Mouse (Mus musculus): ENCODE data around the gene Vpreb3.

The Vpreb3 gene

GRCm38 (mm10) chr10:75978119-75978834, 35.4 kb downstream of the Vpreb3 start:
- no peak for DNase-seq

DNA sequence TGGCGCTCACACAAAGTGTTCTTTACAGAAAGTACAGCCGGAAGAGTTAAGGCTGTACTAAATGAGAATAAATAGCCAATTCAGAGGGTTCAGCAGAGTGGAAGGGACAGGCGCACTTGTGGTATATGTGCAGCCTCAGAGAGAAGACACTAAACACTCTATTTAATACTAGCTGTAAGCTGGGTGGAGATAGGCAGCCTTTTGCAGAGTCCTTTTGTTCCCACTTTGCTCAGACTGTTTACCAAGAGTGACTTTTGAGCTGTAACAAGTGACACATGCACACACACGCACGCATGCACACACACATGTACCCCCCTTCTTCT, 35.9 kb downstream of the Vpreb3 start:
- DNase-seq = no peak

- DNase-seq = no peak
These were observed 36.6 kb downstream of the Vpreb3 start for GRCm38 (mm10) chr10:75979432-75979831.

DNA sequence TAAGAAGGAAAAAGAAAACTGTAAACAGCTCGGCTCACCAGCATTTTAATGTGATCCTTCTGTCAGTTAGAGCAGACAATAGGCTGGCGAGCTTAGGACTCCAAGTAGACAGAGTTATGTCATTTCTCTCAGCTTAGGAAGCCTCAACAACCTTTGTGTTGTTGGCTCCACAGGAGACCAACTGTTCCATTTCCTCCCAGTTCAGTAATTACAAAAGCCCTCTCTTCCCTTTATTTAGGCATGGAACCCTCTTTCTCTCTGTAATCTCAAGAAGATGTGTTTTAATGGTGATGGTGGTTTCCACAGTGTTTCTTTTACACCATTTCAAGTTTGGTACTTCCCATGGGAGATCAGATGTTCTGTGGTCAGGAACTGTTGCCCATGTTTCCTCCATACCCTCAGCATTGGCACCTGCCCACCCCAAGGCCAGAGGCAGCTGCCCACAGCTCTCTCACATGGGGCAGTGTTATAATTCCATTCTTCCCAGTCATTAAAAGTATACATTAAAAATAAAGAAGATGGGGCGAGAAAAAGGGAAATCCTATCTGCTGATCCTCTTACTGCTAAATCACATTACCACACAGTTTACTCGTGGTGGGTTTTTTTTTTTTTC, 47.7 kb downstream of the Vpreb3 start:
- no peak for DNase-seq

GRCm38 (mm10) chr10:75993616-75994240, 50.9 kb downstream of the Vpreb3 start:
- no peak for DNase-seq

DNA sequence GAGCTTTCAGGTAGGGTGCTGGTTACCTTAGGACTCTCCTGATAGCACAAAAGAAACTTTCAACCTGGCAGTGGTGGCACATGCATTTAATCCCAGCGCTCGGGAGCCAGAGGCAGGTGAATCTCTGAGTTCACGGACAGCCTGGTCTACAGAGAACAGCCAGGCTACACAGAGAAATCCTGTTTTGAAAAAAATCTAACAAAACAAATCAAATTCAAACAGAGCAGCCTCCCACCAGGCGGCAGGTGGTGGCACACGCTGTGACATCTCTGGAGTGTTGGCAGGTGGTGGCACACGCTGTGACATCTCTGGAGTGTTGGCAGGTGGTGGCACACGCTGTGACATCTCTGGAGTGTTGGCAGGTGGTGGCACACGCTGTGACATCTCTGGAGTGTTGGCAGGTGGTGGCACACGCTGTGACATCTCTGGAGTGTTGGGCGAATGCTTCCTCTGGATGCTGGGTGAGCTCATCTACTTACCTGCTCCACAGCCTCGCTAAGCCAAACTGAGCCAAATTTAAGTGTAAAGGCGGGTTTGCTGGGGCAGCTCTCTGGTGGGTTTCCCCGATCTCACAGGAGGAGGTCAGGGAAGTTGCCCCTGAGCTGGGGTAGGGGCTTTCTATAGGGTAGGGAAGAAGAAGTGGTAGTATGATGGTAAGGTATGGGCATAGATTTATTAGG, 51.8 kb downstream of the Vpreb3 start:
- peak; percentile 54 for DNase-seq

- peak; percentile 45 for DNase-seq
These were observed 52.6 kb downstream of the Vpreb3 start for GRCm38 (mm10) chr10:75995463-75995862.

DNA sequence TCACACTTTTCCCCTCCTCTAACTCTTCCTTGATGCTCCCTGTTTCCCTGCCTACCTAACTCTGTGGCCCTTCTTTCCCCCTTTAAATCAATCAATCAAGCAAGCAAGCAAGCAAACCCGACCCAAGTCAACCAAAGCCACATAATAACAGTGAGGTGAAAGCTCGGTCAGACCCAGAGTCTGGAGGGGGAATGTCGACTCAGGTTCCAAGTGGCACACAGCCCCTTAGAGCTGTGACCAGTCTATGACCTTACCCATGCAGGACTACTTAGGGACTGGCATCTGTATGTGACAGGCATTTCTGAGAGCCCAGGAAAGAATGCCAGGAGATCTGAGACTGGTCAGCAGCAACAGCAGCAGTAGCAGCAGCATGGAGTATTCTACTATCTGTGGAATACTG, 53.5 kb downstream of the Vpreb3 start:
- DNase-seq = no peak

Data from cerebellum, adult 8-10 months (tissue).